Mouse (Mus musculus): ENCODE measurements at regions not wholly inside any gene's neighbourhood (a gene's known extent, or its start where the extent isn't known, plus 50 kb on each side); places are given as distances from the start of the nearest gene placed in this dataset.

GRCm38 (mm10) chr7:70756676-70757075, 390.1 kb upstream of the Nr2f2 start:
- Histone ChIP-seq H3K9ac (ENCODE audit: low read depth, low read length) (no peak overlapping the region), H3K4me1 (ENCODE audit: control insufficient read depth, insufficient read depth, low read length) (no peaks in the 10 kb centered on the region), H3K27ac (ENCODE audit: low read depth, low read length) (no peak overlapping the region), H3K4me3 (ENCODE audit: low read depth, low read length) (no peak overlapping the region), H3K36me3 (ENCODE audit: control insufficient read depth, insufficient read depth, low read length) (no peaks in the 10 kb centered on the region), H3K27me3 (ENCODE audit: control insufficient read depth, insufficient read depth, low read length) (no peaks in the 10 kb centered on the region), H3K9me3 (replicated peaks; ENCODE audit: control insufficient read depth, low read length) (no peaks in the 10 kb centered on the region; the same call in 1 of the 2 replicates), H3K4me2 (no peak overlapping the region)
- WGBS (ENCODE audit: insufficient replicate concordance) = 89% methylated on average over 3 of the region's 3 CpGs
- ATAC-seq (replicated peaks; ENCODE audit: insufficient number of reproducible peaks, low FRiP score, low TSS enrichment) = no peak

GRCm38 (mm10) chr7:70754826-70755225, 388.3 kb upstream of the Nr2f2 start:
- Histone ChIP-seq H3K27me3 (ENCODE audit: control insufficient read depth, insufficient read depth, low read length) (no peaks in the 10 kb centered on the region), H3K36me3 (ENCODE audit: control insufficient read depth, insufficient read depth, low read length) (no peaks in the 10 kb centered on the region), H3K9me3 (replicated peaks; ENCODE audit: control insufficient read depth, low read length) (no peaks in the 10 kb centered on the region; the same call in 1 of the 2 replicates), H3K4me1 (ENCODE audit: control insufficient read depth, insufficient read depth, low read length) (no peaks in the 10 kb centered on the region), H3K4me2 (no peak overlapping the region), H3K4me3 (ENCODE audit: low read depth, low read length) (no peak overlapping the region), H3K9ac (ENCODE audit: low read depth, low read length) (no peak overlapping the region), H3K27ac (ENCODE audit: low read depth, low read length) (no peak overlapping the region)
- ATAC-seq (replicated peaks; ENCODE audit: insufficient number of reproducible peaks, low FRiP score, low TSS enrichment) = no peak
- 69% methylated on average over 1 of the region's 1 CpGs for WGBS (ENCODE audit: insufficient replicate concordance)

GRCm38 (mm10) chr7:70752802-70753218, 386.3 kb upstream of the Nr2f2 start:
- no peak overlapping the region for H3K4me3 ChIP-seq (ENCODE audit: low read depth, low read length)
- no peak for ATAC-seq (replicated peaks; ENCODE audit: insufficient number of reproducible peaks, low FRiP score, low TSS enrichment)
- no peaks in the 10 kb centered on the region for H3K4me1 ChIP-seq (ENCODE audit: control insufficient read depth, insufficient read depth, low read length)
- no peaks in the 10 kb centered on the region for H3K36me3 ChIP-seq (ENCODE audit: control insufficient read depth, insufficient read depth, low read length)
- H3K9me3 ChIP-seq (replicated peaks; ENCODE audit: control insufficient read depth, low read length) = no peaks in the 10 kb centered on the region; the same call in 1 of the 2 replicates
- 85% methylated on average over 12 of the region's 12 CpGs for WGBS (ENCODE audit: insufficient replicate concordance)
- no peak overlapping the region for H3K9ac ChIP-seq (ENCODE audit: low read depth, low read length)
- no peak overlapping the region for H3K27ac ChIP-seq (ENCODE audit: low read depth, low read length)
- no peaks in the 10 kb centered on the region for H3K27me3 ChIP-seq (ENCODE audit: control insufficient read depth, insufficient read depth, low read length)
- no peak overlapping the region for H3K4me2 ChIP-seq

GRCm38 (mm10) chr7:70748884-70749283, 382.3 kb upstream of the Nr2f2 start:
- H3K27ac ChIP-seq (ENCODE audit: low read depth, low read length) = no peak overlapping the region
- ATAC-seq (replicated peaks; ENCODE audit: insufficient number of reproducible peaks, low FRiP score, low TSS enrichment) = no peak

GRCm38 (mm10) chr7:70748345-70748744, 381.8 kb upstream of the Nr2f2 start:
- ATAC-seq (replicated peaks; ENCODE audit: insufficient number of reproducible peaks, low FRiP score, low TSS enrichment) = no peak
- Histone ChIP-seq H3K27me3 (ENCODE audit: control insufficient read depth, insufficient read depth, low read length) (no peaks in the 10 kb centered on the region), H3K36me3 (ENCODE audit: control insufficient read depth, insufficient read depth, low read length) (no peaks in the 10 kb centered on the region), H3K9ac (ENCODE audit: low read depth, low read length) (no peak overlapping the region), H3K4me1 (ENCODE audit: control insufficient read depth, insufficient read depth, low read length) (no peaks in the 10 kb centered on the region), H3K4me3 (ENCODE audit: low read depth, low read length) (no peak overlapping the region), H3K27ac (ENCODE audit: low read depth, low read length) (no peak overlapping the region), H3K4me2 (no peak overlapping the region), H3K9me3 (replicated peaks; ENCODE audit: control insufficient read depth, low read length) (no peaks in the 10 kb centered on the region)
- 84% methylated on average over 8 of the region's 8 CpGs for WGBS (ENCODE audit: insufficient replicate concordance)

More at GRCm38 (mm10) chr7:70748884-70749283, 382.3 kb upstream of the Nr2f2 start:
- no peaks in the 10 kb centered on the region for H3K36me3 ChIP-seq (ENCODE audit: control insufficient read depth, insufficient read depth, low read length)
- H3K4me3 ChIP-seq (ENCODE audit: low read depth, low read length) = no peak overlapping the region
- H3K27me3 ChIP-seq (ENCODE audit: control insufficient read depth, insufficient read depth, low read length) = no peaks in the 10 kb centered on the region
- H3K9ac ChIP-seq (ENCODE audit: low read depth, low read length) = no peak overlapping the region
- H3K4me2 ChIP-seq = no peak overlapping the region
- H3K4me1 ChIP-seq (ENCODE audit: control insufficient read depth, insufficient read depth, low read length) = no peaks in the 10 kb centered on the region
- H3K9me3 ChIP-seq (replicated peaks; ENCODE audit: control insufficient read depth, low read length) = no peaks in the 10 kb centered on the region
- 61% methylated on average over 3 of the region's 3 CpGs for WGBS (ENCODE audit: insufficient replicate concordance)

GRCm38 (mm10) chr7:70744296-70744695, 377.8 kb upstream of the Nr2f2 start:
- H3K4me2 ChIP-seq = no peak overlapping the region
- H3K27ac ChIP-seq (ENCODE audit: low read depth, low read length) = no peak overlapping the region
- H3K36me3 ChIP-seq (ENCODE audit: control insufficient read depth, insufficient read depth, low read length) = no peaks in the 10 kb centered on the region
- H3K27me3 ChIP-seq (ENCODE audit: control insufficient read depth, insufficient read depth, low read length) = no peaks in the 10 kb centered on the region
- no peaks in the 10 kb centered on the region for H3K9me3 ChIP-seq (replicated peaks; ENCODE audit: control insufficient read depth, low read length)
- no peak for ATAC-seq (replicated peaks; ENCODE audit: insufficient number of reproducible peaks, low FRiP score, low TSS enrichment)
- H3K4me3 ChIP-seq (ENCODE audit: low read depth, low read length) = no peak overlapping the region
- H3K4me1 ChIP-seq (ENCODE audit: control insufficient read depth, insufficient read depth, low read length) = no peaks in the 10 kb centered on the region
- no peak overlapping the region for H3K9ac ChIP-seq (ENCODE audit: low read depth, low read length)
- 66% methylated on average over 18 of the region's 18 CpGs for WGBS (ENCODE audit: insufficient replicate concordance)

- Histone ChIP-seq H3K4me3 (ENCODE audit: low read depth, low read length) (no peak overlapping the region), H3K4me1 (ENCODE audit: control insufficient read depth, insufficient read depth, low read length) (no peaks in the 10 kb centered on the region), H3K9ac (ENCODE audit: low read depth, low read length) (no peak overlapping the region), H3K27ac (ENCODE audit: low read depth, low read length) (no peak overlapping the region), H3K4me2 (no peak overlapping the region), H3K27me3 (ENCODE audit: control insufficient read depth, insufficient read depth, low read length) (no peaks in the 10 kb centered on the region), H3K36me3 (ENCODE audit: control insufficient read depth, insufficient read depth, low read length) (no peaks in the 10 kb centered on the region), H3K9me3 (replicated peaks; ENCODE audit: control insufficient read depth, low read length) (peaks cover 2% of the 10 kb centered on the region; the same call in 1 of the 2 replicates)
- ATAC-seq (replicated peaks; ENCODE audit: insufficient number of reproducible peaks, low FRiP score, low TSS enrichment) = no peak
- 80% methylated on average over 2 of the region's 2 CpGs for WGBS (ENCODE audit: insufficient replicate concordance)
Measured at GRCm38 (mm10) chr7:70735591-70735990, 369.1 kb upstream of the Nr2f2 start.

- no peaks in the 10 kb centered on the region for H3K27me3 ChIP-seq (ENCODE audit: control insufficient read depth, insufficient read depth, low read length)
- no peak for ATAC-seq (replicated peaks; ENCODE audit: insufficient number of reproducible peaks, low FRiP score, low TSS enrichment)
- peaks cover 2% of the 10 kb centered on the region; the same call in 1 of the 2 replicates for H3K9me3 ChIP-seq (replicated peaks; ENCODE audit: control insufficient read depth, low read length)
- H3K4me3 ChIP-seq (ENCODE audit: low read depth, low read length) = no peak overlapping the region
- no peak overlapping the region for H3K9ac ChIP-seq (ENCODE audit: low read depth, low read length)
- no peaks in the 10 kb centered on the region for H3K36me3 ChIP-seq (ENCODE audit: control insufficient read depth, insufficient read depth, low read length)
- H3K4me1 ChIP-seq (ENCODE audit: control insufficient read depth, insufficient read depth, low read length) = no peaks in the 10 kb centered on the region
- no peak overlapping the region for H3K4me2 ChIP-seq
- no peak overlapping the region for H3K27ac ChIP-seq (ENCODE audit: low read depth, low read length)
Measured at GRCm38 (mm10) chr7:70733501-70733900, 367.0 kb upstream of the Nr2f2 start.

GRCm38 (mm10) chr7:70729896-70730295, 363.4 kb upstream of the Nr2f2 start:
- H3K4me3 ChIP-seq (ENCODE audit: low read depth, low read length) = no peak overlapping the region
- no peak overlapping the region for H3K27ac ChIP-seq (ENCODE audit: low read depth, low read length)
- H3K27me3 ChIP-seq (ENCODE audit: control insufficient read depth, insufficient read depth, low read length) = no peaks in the 10 kb centered on the region
- WGBS (ENCODE audit: insufficient replicate concordance) = 82% methylated on average over 8 of the region's 8 CpGs
- no peak for ATAC-seq (replicated peaks; ENCODE audit: insufficient number of reproducible peaks, low FRiP score, low TSS enrichment)
- no peaks in the 10 kb centered on the region for H3K4me1 ChIP-seq (ENCODE audit: control insufficient read depth, insufficient read depth, low read length)
- H3K4me2 ChIP-seq = no peak overlapping the region
- H3K9me3 ChIP-seq (replicated peaks; ENCODE audit: control insufficient read depth, low read length) = no peaks in the 10 kb centered on the region
- no peaks in the 10 kb centered on the region for H3K36me3 ChIP-seq (ENCODE audit: control insufficient read depth, insufficient read depth, low read length)
- H3K9ac ChIP-seq (ENCODE audit: low read depth, low read length) = no peak overlapping the region

Data from heart, embryonic 11.5 days (tissue).